Mouse (Mus musculus) layer of hippocampus, adult 18-20 months (tissue): ENCODE measurements around the gene Lrrc3c. TPM values are rescaled to one million over a fixed set of nuclear protein-coding genes. Genes with fewer than 3 reads are reported as not detected.

Source experiments
- DNase-seq, 2 experiments: peaks; one replicate each; pipeline ENCODE4 v3.0.0; 2022; ENCODE audit warnings: low spot score in 2 of 2
- total RNA-seq, 2 experiments: library from RNA; stranded (reverse); gene quantifications; 2 replicates each; pipeline ENCODE4 v1.2.3; 2021

Gene Lrrc3c
- total RNA-seq, 2 experiments from 2014 or later = not detected

DNA sequence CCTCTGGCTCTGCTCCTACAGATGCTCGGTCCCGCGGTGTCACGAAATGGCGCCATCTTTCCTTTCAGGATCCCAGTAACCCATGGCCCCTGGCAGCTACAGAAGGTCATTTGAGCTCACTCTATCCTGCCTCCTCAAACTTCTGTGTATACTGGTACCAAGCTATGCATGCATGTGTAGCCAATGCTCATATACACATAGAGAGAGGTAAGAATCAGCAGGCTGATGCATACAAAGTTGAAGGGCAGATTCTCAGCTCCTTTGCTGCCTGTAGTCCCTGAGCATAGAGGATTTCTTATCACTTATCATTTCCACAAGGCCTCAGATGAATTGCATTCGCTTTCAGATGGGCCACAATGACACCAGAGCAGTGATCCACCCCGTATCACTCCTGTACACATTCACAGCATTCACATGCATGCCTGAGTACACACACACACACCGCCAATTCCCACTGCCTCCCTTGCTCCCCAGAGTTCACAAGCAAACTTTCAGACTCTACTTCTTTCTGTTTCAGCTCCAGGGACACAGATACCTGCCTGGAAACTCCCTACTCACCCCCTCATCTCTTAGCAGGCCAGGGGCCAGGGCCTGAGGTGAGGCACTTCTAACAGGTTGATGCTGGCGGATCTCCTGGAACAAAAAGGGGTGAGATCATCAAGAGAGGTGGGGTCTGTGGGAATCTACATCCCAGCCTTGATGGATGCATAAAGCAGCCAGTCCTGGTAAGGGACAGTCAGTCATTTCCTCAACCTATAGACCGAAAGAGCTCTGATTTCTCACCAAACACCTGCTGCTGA is 27.7 kb downstream of the Lrrc3c start, which contains the start of the genes Gm12355 and Gsdma3:
TSS of gene Gm12355 (minus strand) at position 51 of the 800 bp plus-strand sequence.
TSS of gene Gsdma3 (plus strand) at position 750 of the 800 bp plus-strand sequence.
- DNase-seq = no peak

DNA sequence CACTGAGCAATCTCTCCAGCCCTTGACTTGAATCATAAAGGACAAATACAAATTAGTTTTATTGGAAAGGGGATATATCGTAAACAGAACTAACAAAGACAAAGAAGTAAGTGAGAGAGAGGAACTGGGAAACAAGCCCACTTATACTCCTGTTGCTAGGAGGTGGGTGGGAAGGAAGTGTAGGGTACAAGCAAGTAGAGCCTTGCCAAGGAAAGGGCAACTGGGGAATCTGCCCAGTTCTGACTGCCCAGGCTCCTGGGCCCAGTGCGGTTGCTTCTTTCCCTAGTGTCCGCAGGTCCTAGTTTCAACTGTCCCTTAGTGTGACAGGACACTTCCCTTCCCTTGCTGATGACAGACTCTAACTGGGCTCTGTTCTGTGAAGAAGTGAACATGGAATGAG is 30.6 kb downstream of the Lrrc3c start:
- DNase-seq = no peak

DNA sequence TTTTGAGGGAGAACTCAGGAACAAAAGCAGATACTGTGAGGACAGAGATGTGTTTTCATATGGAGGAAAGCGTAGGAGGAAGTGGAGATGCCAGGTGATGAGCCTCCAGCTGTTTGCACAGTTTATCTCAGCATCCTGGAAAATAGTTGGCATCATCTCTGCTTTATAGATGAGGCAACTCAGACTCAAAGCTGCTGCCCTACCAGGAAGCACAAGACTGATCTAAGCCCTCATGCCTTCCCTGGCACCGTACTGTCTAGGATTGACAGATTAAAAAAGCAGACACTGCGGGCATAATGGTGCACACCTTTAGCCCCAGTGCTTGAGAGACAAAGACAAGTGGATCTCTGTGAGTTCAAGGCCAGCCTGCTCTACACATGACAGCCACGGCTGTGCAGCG is 32.6 kb downstream of the Lrrc3c start:
- no peak for DNase-seq

DNA sequence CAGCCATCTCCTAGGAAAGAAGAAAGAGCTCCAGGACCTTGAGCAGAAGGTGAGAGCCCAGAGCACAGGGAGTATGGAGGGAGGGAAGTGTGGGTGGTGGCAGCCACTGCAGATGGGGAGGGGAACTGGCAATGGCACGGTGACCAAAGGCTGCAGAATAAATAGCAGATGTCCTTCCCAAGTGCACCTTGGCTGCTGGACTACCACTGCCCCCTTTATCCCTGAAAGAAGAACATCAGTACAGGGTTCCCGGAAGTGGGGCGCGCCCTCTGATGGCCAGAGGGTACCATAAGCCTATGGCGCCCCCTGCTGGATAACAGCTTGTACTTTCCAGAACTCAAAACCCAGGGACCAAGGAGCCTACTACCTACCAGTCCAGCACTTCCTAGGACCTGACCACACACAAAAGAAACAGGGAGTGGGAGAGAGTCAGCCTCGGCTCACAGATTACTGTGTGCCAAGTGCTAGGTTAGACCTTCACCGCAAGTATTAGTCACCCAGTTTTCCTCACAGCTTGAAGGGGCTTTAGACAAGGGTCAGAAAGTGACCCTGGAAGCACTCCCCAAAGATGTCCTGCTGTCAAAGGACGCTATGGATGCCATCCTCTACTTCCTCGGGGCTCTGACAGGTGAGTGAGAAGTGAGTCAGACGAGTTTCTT is 37.4 kb downstream of the Lrrc3c start:
- DNase-seq = peak in 1 of 2 experiments; percentile 4

DNA sequence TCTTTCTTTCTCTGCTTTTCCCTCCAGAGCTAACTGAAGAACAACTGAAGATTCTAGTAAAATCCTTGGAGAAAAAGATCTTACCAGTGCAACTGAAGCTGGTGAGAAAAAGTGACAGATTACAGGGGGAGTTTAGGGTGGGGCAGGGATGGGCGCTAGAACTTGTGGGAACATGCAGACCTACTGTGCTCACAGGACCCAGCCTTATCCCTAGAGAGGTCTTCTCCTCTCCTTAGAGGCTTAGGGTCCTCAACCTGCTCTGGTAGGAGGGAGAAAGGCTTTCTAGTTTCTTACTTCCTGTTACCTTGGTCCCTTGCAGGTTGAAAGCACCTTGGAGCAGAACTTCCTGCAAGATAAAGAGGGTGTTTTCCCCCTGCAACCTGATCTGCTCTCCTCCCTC is 39.4 kb downstream of the Lrrc3c start:
- no peak for DNase-seq

DNA sequence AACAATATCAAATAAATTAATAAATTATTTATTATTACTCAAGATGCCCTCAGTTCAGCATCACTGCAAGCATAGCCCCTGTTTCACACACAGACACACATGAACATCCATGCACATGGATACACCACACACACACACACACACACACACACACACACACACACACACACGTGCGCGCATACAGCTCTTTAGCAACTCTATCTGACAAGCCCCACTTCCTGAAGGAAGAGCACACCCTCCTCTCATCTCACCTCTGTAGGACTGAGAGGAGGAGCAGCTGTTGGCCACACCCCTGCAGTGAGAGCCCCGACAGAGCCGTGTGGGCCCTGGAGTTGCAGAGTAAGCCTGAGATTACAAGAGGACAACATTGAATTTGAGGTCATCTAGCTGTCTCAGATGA is 42.0 kb downstream of the Lrrc3c start:
- DNase-seq = no peak

DNA sequence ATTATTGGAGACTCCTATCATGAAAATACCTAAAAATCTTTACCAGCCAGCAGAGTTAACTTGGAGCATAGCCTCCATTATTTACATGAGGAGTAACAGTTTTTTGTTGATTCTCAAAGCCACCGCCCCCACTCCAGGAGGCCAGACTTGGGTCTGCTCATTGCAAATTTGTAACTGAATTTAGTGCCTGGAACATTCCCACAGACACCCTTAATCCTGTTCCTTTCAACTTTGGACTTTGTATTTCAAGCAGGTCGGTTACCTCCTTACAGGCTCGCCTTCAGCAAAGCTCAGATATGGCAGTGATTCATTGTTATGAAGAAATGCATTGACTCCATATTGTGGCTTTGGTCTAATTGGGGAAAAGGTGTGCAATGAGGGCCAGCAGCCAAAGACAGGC is 46.7 kb downstream of the Lrrc3c start:
- no peak for DNase-seq

DNA sequence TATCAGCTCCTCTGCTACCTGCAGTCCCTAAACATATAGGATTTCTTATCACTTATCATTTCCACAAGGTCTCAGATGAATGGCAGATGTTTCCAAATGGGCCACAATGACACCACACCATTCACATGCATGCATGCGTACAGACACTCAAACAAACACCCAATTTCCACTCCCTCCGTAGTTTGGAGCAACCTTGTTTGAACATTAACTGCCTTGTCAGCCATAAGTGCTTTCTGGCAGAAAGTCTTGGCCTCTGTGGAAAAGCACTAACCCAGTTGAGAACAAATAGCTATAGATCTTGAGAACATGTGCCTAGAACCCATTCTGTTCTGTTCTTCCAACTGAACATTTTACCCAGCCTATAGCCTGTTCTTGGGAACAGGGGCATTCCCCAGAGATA is 47.9 kb downstream of the Lrrc3c start:
- DNase-seq = no peak

DNA sequence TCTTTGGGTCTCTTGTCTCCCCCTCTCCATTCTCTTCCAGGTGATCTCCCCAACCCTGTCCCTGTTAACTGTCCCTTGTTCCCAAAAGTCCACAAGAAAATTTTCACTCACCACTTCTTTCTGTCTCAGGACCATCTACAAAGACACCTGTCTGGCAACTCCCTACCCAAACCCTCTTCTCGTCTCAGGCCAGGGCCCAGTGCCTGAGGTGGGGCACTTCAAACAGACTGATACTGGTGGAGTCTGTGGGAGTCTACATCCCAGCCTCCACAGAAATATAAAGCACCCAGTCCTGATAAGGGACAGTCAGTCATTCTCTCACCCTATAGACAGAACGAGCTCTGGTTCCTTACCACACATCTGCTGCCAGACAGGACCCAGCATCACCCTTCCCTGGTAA is 48.4 kb downstream of the Lrrc3c start, which contains the start of gene Gsdma2:
TSS of gene Gsdma2 (plus strand) at position 301 of the 400 bp plus-strand sequence.
- DNase-seq = no peak

Other genes with a start within 250 kb of the Lrrc3c start
- 10 to 100 TPM; 59.9 to 65.4 TPM for gene Ppp1r1b, start 249.9 kb upstream of the Lrrc3c start, total RNA-seq
- gene Stard3, start 239.9 kb upstream of the Lrrc3c start, total RNA-seq = 10 to 100 TPM; 35.3 to 36.7 TPM
- under 1 TPM; 0.92 to 0.96 TPM for gene Tcap, start 214.5 kb upstream of the Lrrc3c start, total RNA-seq
- under 1 TPM in 1 of 2 experiments, not detected in 1; 0.37 TPM for gene Pnmt, start 211.8 kb upstream of the Lrrc3c start, total RNA-seq
- gene Pgap3, start 197.8 kb upstream of the Lrrc3c start, total RNA-seq = 1 to 10 TPM; 8.7 to 9.1 TPM
- 1 to 10 TPM; 1.4 to 1.9 TPM for gene Erbb2, start 185.8 kb upstream of the Lrrc3c start, total RNA-seq
- 10 to 100 TPM; 83.0 to 95.4 TPM for gene Mien1, start 159.3 kb upstream of the Lrrc3c start, total RNA-seq
- gene Grb7, start 151.9 kb upstream of the Lrrc3c start, total RNA-seq = 1 to 10 TPM; 1.2 to 2.1 TPM
- not detected for gene Ikzf3, start 52.3 kb upstream of the Lrrc3c start, total RNA-seq
- gene Zpbp2, start 47.2 kb upstream of the Lrrc3c start, total RNA-seq = not detected
- gene Ormdl3, start 10.9 kb upstream of the Lrrc3c start, total RNA-seq = 10 to 100 TPM; 59.2 to 60.6 TPM
- gene Gm12355, start 27.4 kb downstream of the Lrrc3c start, total RNA-seq = 10 to 100 TPM; 11.6 to 11.8 TPM
- not detected for gene Gsdma3, start 28.1 kb downstream of the Lrrc3c start, total RNA-seq
- not detected for gene Gsdma2, start 48.5 kb downstream of the Lrrc3c start, total RNA-seq
- gene Gsdma, start 66.1 kb downstream of the Lrrc3c start, total RNA-seq = not detected
- gene Psmd3, start 84.3 kb downstream of the Lrrc3c start, total RNA-seq = 100 to 1,000 TPM; 126 to 131 TPM
- not detected for gene Csf3, start 103.0 kb downstream of the Lrrc3c start, total RNA-seq
- gene Med24, start 131.1 kb downstream of the Lrrc3c start, total RNA-seq = 100 to 1,000 TPM; 126 TPM
- gene Thra, start 142.3 kb downstream of the Lrrc3c start, total RNA-seq = 1,000 to 10,000 TPM; 1,110 to 1,111 TPM
- 10 to 100 TPM; 66.6 to 84.3 TPM for gene Nr1d1, start 177.0 kb downstream of the Lrrc3c start, total RNA-seq
- gene Msl1, start 197.2 kb downstream of the Lrrc3c start, total RNA-seq = 100 to 1,000 TPM; 178 to 183 TPM
- gene Casc3, start 206.6 kb downstream of the Lrrc3c start, total RNA-seq = 10 to 100 TPM; 57.0 to 58.4 TPM
- gene Rapgefl1, start 238.5 kb downstream of the Lrrc3c start, total RNA-seq = 100 to 1,000 TPM; 196 to 203 TPM